Mouse (Mus musculus) lung, postnatal 0 days (tissue): ENCODE results near the gene Trpv4.

ENCODE experiments used
- CTCF ChIP-seq: IDR thresholded peaks from 2 replicates; pipeline ENCODE4 v1.5.1; 2016; ENCODE audit warnings: antibody characterized with exemption, mild to moderate bottlenecking
- EP300 ChIP-seq: IDR thresholded peaks from 2 replicates; pipeline ENCODE4 v1.6.1; 2016; ENCODE audit warnings: antibody characterized with exemption, mild to moderate bottlenecking, control low read depth

- TF ChIP-seq CTCF (no peak), EP300 (no peak)
These were observed 30.5 kb upstream of the Trpv4 start for GRCm38 (mm10) chr5:114688703-114689102.
